Mouse (Mus musculus): ENCODE results near the gene Rsph3a. TPM values are rescaled to one million over a fixed set of nuclear protein-coding genes. Genes with fewer than 3 reads are reported as not detected.

The Rsph3a gene
- polyA plus RNA-seq (2012; rRNA removed): 35.3 and 41.7 TPM in 2 replicates

DNA sequence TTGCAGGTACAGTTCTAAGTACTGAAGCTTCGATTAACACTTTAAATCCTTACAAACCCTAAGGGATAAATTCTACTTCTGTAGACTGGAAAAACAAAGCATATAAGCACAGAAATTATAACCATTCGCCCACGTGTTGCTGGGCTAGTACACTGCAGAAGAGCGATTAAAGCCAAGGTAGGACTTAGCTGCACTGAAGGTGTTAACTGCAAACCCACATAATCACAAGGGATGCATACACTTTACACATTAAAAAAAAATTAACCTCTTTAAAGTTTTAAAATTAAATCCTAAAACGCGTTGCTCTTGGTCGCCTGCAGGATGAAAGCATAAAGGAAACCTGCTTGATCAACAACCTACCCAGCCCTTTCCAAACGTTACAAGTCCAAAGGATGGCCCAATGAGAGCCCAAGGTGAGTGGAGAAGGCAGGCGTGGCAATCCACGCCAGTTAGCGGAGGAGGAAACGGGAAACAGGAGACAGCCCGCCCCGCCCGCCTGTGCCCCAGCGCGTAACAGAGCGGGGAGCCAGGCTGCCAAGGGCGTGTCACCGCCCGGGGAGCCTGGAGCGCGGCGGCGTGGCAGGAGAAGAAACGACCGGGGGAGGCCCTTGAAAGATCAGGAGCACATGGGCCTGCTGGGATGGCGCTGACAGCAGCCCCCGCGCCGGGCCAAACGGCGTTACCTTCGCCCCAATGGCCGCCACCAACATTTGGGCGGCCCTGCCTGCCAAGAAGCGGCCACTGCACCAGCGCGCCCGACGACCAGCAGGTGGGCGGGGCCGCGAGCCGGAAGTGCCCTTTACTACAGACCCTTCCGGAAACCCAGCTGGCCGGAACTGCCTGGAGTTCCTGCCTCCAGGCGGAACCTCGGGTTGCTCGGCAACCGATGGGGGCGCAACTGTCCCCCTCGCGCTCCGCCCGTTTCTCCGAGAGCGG is at the start of gene Rsph3a:
Rsph3a (plus strand) TSS at position 498 of the 936 bp plus-strand sequence.

DNA sequence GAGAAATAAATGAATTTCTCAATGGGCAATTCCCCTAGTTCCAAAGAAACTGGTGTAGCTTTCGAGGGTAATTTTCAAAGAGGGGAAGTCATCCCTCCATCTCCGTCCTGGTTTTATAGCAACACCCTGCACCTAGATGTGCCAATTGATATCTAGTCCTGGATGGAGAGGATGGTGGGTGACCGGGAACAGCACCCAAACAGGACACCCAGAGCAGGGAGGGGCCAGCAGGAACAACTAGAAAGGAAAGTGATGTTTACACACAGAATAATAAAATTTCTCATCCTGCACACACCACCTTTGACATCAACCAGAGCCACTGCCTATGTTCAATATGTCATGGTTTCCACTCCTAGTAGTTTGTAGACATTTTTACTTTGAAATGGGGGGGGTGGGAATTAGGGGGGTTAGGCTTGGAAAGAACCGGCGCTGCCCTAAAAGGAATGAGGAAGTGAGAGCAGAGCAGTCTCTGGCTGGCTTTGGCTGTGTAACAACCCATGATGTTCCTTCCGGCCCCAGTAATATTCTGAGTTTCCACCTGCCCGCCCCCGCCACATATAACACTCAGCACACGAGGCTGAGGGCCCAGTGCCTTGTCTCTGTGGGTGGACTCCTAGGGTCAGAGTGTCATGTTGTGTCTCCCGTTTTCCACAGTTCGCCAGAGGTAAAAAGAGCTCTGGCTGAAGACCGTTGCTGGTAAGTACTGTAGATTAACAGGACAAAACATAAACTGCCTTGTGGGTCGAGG is 19.8 kb upstream of the Rsph3a start, which contains the start of gene Tagap:
Tagap (plus strand) TSS at position 588 of the 748 bp plus-strand sequence.

Other genes starting within 250 kb of the Rsph3a start
- 0.66 and 1.4 TPM in 2 replicates for gene Fndc1, start 118.3 kb upstream of the Rsph3a start, polyA plus RNA-seq (2012; rRNA removed)
- gene Tagap, start 19.6 kb upstream of the Rsph3a start, polyA plus RNA-seq (2012; rRNA removed): 0.32 and 0.43 TPM in 2 replicates
- 0.31 and 0.32 TPM in 2 replicates for gene Gm49673, start 202.2 kb downstream of the Rsph3a start, polyA plus RNA-seq (2012; rRNA removed)
- gene Rnaset2a, start 202.5 kb downstream of the Rsph3a start, polyA plus RNA-seq (2012; rRNA removed): 17.1 and 24.6 TPM in 2 replicates
- 23.0 and 25.3 TPM in 2 replicates for gene Fgfr1op, start 219.9 kb downstream of the Rsph3a start, polyA plus RNA-seq (2012; rRNA removed)